Mouse (Mus musculus): ENCODE measurements around the gene Tor4a. TPM values are rescaled to one million over a fixed set of nuclear protein-coding genes. Genes with fewer than 3 reads are reported as not detected.

Gene Tor4a
- polyA plus RNA-seq, 1 experiment from 2014 or later = 0.94 TPM

- no peak for DNase-seq (ENCODE audit: low spot score)
- WGBS = 19% methylated on average over 4 of the region's 4 CpGs
- Histone ChIP-seq H3K4me1 (replicated peaks; ENCODE audit: control insufficient read depth, insufficient read depth, low read length) (peaks cover 40% of the 10 kb centered on the region), H3K36me3 (ENCODE audit: control insufficient read depth, insufficient read depth, low read length) (no peaks in the 10 kb centered on the region), H3K9me3 (ENCODE audit: control insufficient read depth, low read length) (no peaks in the 10 kb centered on the region), H3K27ac (ENCODE audit: low read depth, low read length) (peak overlapping the region; percentile 86), H3K9ac (ENCODE audit: low read depth, low read length) (peak overlapping the region; percentile 63), H3K4me2 (replicated peaks; ENCODE audit: low read depth, low read length) (peak overlapping the region; percentile 49), H3K27me3 (ENCODE audit: control insufficient read depth, insufficient read depth, low read length) (no peaks in the 10 kb centered on the region), H3K4me3 (ENCODE audit: low read depth, low read length) (peak overlapping the region; percentile 28)
- peak; percentile 34 for ATAC-seq (ENCODE audit: low FRiP score)
Measured at GRCm38 (mm10) chr2:25167481-25167880, 29.2 kb downstream of the Tor4a start.

GRCm38 (mm10) chr2:25157655-25158054, 39.0 kb downstream of the Tor4a start:
- WGBS = 41% methylated on average over 2 of the region's 2 CpGs
- Histone ChIP-seq H3K4me3 (ENCODE audit: low read depth, low read length) (no peak overlapping the region), H3K4me1 (replicated peaks; ENCODE audit: control insufficient read depth, insufficient read depth, low read length) (no peaks in the 10 kb centered on the region), H3K9ac (ENCODE audit: low read depth, low read length) (no peak overlapping the region), H3K27me3 (ENCODE audit: control insufficient read depth, insufficient read depth, low read length) (no peaks in the 10 kb centered on the region), H3K36me3 (ENCODE audit: control insufficient read depth, insufficient read depth, low read length) (no peaks in the 10 kb centered on the region), H3K4me2 (replicated peaks; ENCODE audit: low read depth, low read length) (no peak overlapping the region), H3K27ac (ENCODE audit: low read depth, low read length) (no peak overlapping the region), H3K9me3 (ENCODE audit: control insufficient read depth, low read length) (no peaks in the 10 kb centered on the region)
- ATAC-seq (ENCODE audit: low FRiP score) (no peak), DNase-seq (ENCODE audit: low spot score) (peak; percentile 69)

GRCm38 (mm10) chr2:25156990-25157389, 39.7 kb downstream of the Tor4a start:
- Histone ChIP-seq H3K4me3 (ENCODE audit: low read depth, low read length) (no peak overlapping the region), H3K36me3 (ENCODE audit: control insufficient read depth, insufficient read depth, low read length) (no peaks in the 10 kb centered on the region), H3K9ac (ENCODE audit: low read depth, low read length) (no peak overlapping the region), H3K27me3 (ENCODE audit: control insufficient read depth, insufficient read depth, low read length) (no peaks in the 10 kb centered on the region), H3K4me1 (replicated peaks; ENCODE audit: control insufficient read depth, insufficient read depth, low read length) (no peaks in the 10 kb centered on the region), H3K9me3 (ENCODE audit: control insufficient read depth, low read length) (no peaks in the 10 kb centered on the region), H3K27ac (ENCODE audit: low read depth, low read length) (no peak overlapping the region), H3K4me2 (replicated peaks; ENCODE audit: low read depth, low read length) (no peak overlapping the region)
- WGBS = 48% methylated on average over 2 of the region's 2 CpGs
- DNase-seq (ENCODE audit: low spot score) (no peak), ATAC-seq (ENCODE audit: low FRiP score) (no peak)

- Histone ChIP-seq H3K9me3 (ENCODE audit: control insufficient read depth, low read length) (no peaks in the 10 kb centered on the region), H3K36me3 (ENCODE audit: control insufficient read depth, insufficient read depth, low read length) (no peaks in the 10 kb centered on the region), H3K27me3 (ENCODE audit: control insufficient read depth, insufficient read depth, low read length) (no peaks in the 10 kb centered on the region), H3K27ac (ENCODE audit: low read depth, low read length) (no peak overlapping the region), H3K4me1 (replicated peaks; ENCODE audit: control insufficient read depth, insufficient read depth, low read length) (no peaks in the 10 kb centered on the region), H3K4me2 (replicated peaks; ENCODE audit: low read depth, low read length) (no peak overlapping the region), H3K9ac (ENCODE audit: low read depth, low read length) (no peak overlapping the region), H3K4me3 (ENCODE audit: low read depth, low read length) (no peak overlapping the region)
- ATAC-seq (ENCODE audit: low FRiP score) (no peak), DNase-seq (ENCODE audit: low spot score) (no peak)
- 86% methylated on average over 3 of the region's 3 CpGs for WGBS
Measured at GRCm38 (mm10) chr2:25156177-25156576, 40.5 kb downstream of the Tor4a start.

- no peak for ATAC-seq (ENCODE audit: low FRiP score)
- H3K9ac ChIP-seq (ENCODE audit: low read depth, low read length) = no peak overlapping the region
- H3K9me3 ChIP-seq (ENCODE audit: control insufficient read depth, low read length) = no peaks in the 10 kb centered on the region
- no peaks in the 10 kb centered on the region for H3K36me3 ChIP-seq (ENCODE audit: control insufficient read depth, insufficient read depth, low read length)
- DNase-seq (ENCODE audit: low spot score) = no peak
- WGBS = 77% methylated on average over 4 of the region's 4 CpGs
- H3K4me2 ChIP-seq (replicated peaks; ENCODE audit: low read depth, low read length) = no peak overlapping the region
- no peak overlapping the region for H3K27ac ChIP-seq (ENCODE audit: low read depth, low read length)
- H3K27me3 ChIP-seq (ENCODE audit: control insufficient read depth, insufficient read depth, low read length) = no peaks in the 10 kb centered on the region
- no peak overlapping the region for H3K4me3 ChIP-seq (ENCODE audit: low read depth, low read length)
- no peaks in the 10 kb centered on the region for H3K4me1 ChIP-seq (replicated peaks; ENCODE audit: control insufficient read depth, insufficient read depth, low read length)
Measured at GRCm38 (mm10) chr2:25151280-25151956, 45.3 kb downstream of the Tor4a start.

GRCm38 (mm10) chr2:25149643-25150042, 47.0 kb downstream of the Tor4a start:
- H3K36me3 ChIP-seq (ENCODE audit: control insufficient read depth, insufficient read depth, low read length) = no peaks in the 10 kb centered on the region
- H3K27me3 ChIP-seq (ENCODE audit: control insufficient read depth, insufficient read depth, low read length) = no peaks in the 10 kb centered on the region
- no peak overlapping the region for H3K9ac ChIP-seq (ENCODE audit: low read depth, low read length)
- no peaks in the 10 kb centered on the region for H3K9me3 ChIP-seq (ENCODE audit: control insufficient read depth, low read length)
- ATAC-seq (ENCODE audit: low FRiP score) = no peak
- no peaks in the 10 kb centered on the region for H3K4me1 ChIP-seq (replicated peaks; ENCODE audit: control insufficient read depth, insufficient read depth, low read length)
- no peak overlapping the region for H3K4me3 ChIP-seq (ENCODE audit: low read depth, low read length)
- no peak for DNase-seq (ENCODE audit: low spot score)
- H3K4me2 ChIP-seq (replicated peaks; ENCODE audit: low read depth, low read length) = no peak overlapping the region
- WGBS = 75% methylated on average over 2 of the region's 2 CpGs
- no peak overlapping the region for H3K27ac ChIP-seq (ENCODE audit: low read depth, low read length)

- ATAC-seq (ENCODE audit: low FRiP score) = no peak
- H3K27me3 ChIP-seq (ENCODE audit: control insufficient read depth, insufficient read depth, low read length) = no peaks in the 10 kb centered on the region
- 85% methylated on average over 5 of the region's 5 CpGs for WGBS
- H3K36me3 ChIP-seq (ENCODE audit: control insufficient read depth, insufficient read depth, low read length) = no peaks in the 10 kb centered on the region
- no peak overlapping the region for H3K9ac ChIP-seq (ENCODE audit: low read depth, low read length)
- no peak overlapping the region for H3K4me2 ChIP-seq (replicated peaks; ENCODE audit: low read depth, low read length)
- DNase-seq (ENCODE audit: low spot score) = no peak
- no peak overlapping the region for H3K4me3 ChIP-seq (ENCODE audit: low read depth, low read length)
- H3K9me3 ChIP-seq (ENCODE audit: control insufficient read depth, low read length) = no peaks in the 10 kb centered on the region
- H3K4me1 ChIP-seq (replicated peaks; ENCODE audit: control insufficient read depth, insufficient read depth, low read length) = no peaks in the 10 kb centered on the region
- no peak overlapping the region for H3K27ac ChIP-seq (ENCODE audit: low read depth, low read length)
Measured at GRCm38 (mm10) chr2:25147892-25148291, 48.8 kb downstream of the Tor4a start.

- Histone ChIP-seq H3K4me3 (ENCODE audit: low read depth, low read length) (no peak overlapping the region), H3K4me2 (replicated peaks; ENCODE audit: low read depth, low read length) (no peak overlapping the region), H3K4me1 (replicated peaks; ENCODE audit: control insufficient read depth, insufficient read depth, low read length) (no peaks in the 10 kb centered on the region), H3K9me3 (ENCODE audit: control insufficient read depth, low read length) (no peaks in the 10 kb centered on the region), H3K36me3 (ENCODE audit: control insufficient read depth, insufficient read depth, low read length) (no peaks in the 10 kb centered on the region), H3K27me3 (ENCODE audit: control insufficient read depth, insufficient read depth, low read length) (no peaks in the 10 kb centered on the region), H3K9ac (ENCODE audit: low read depth, low read length) (no peak overlapping the region), H3K27ac (ENCODE audit: low read depth, low read length) (no peak overlapping the region)
- no peak for DNase-seq (ENCODE audit: low spot score)
- 89% methylated on average over 5 of the region's 5 CpGs for WGBS
- no peak for ATAC-seq (ENCODE audit: low FRiP score)
Measured at GRCm38 (mm10) chr2:25147398-25147797, 49.3 kb downstream of the Tor4a start.

- no peak for ATAC-seq (ENCODE audit: low FRiP score)
Measured at GRCm38 (mm10) chr2:25145346-25145745, 51.3 kb downstream of the Tor4a start.

More at GRCm38 (mm10) chr2:25145346-25145745, 51.3 kb downstream of the Tor4a start:
- H3K36me3 ChIP-seq (ENCODE audit: control insufficient read depth, insufficient read depth, low read length) = no peaks in the 10 kb centered on the region
- DNase-seq (ENCODE audit: low spot score) = no peak
- H3K27ac ChIP-seq (ENCODE audit: low read depth, low read length) = no peak overlapping the region
- H3K4me3 ChIP-seq (ENCODE audit: low read depth, low read length) = no peak overlapping the region
- H3K27me3 ChIP-seq (ENCODE audit: control insufficient read depth, insufficient read depth, low read length) = no peaks in the 10 kb centered on the region
- WGBS = 85% methylated on average over 6 of the region's 6 CpGs
- no peaks in the 10 kb centered on the region for H3K4me1 ChIP-seq (replicated peaks; ENCODE audit: control insufficient read depth, insufficient read depth, low read length)
- H3K9ac ChIP-seq (ENCODE audit: low read depth, low read length) = no peak overlapping the region
- no peak overlapping the region for H3K4me2 ChIP-seq (replicated peaks; ENCODE audit: low read depth, low read length)
- no peaks in the 10 kb centered on the region for H3K9me3 ChIP-seq (ENCODE audit: control insufficient read depth, low read length)

Data from hindbrain, embryonic 11.5 days (tissue).